Mouse (Mus musculus) liver, postnatal 0 days (tissue): ENCODE measurements around the gene Fanca. TPM values are rescaled to one million over a fixed set of nuclear protein-coding genes. Genes with fewer than 3 reads are reported as not detected.
A peak's percentile ranks its signal among the peaks of the same experiment; 100 is the strongest.

Source experiments
- ATAC-seq: fragments of 200-750 bp; cut with Nextera tagmentation; 2 replicates; pipeline ENCODE4 v1.8.0; 2017; ENCODE audit warnings: mild to moderate bottlenecking, moderate library complexity
- DNase-seq: peaks from one replicate; pipeline ENCODE4 v3.0.0-alpha.2; 2016
- H3K27ac ChIP-seq: fragments of 300-500 bp; sonication (generic); 2 replicates; pipeline ENCODE4 v1.5.1; 2014; ENCODE audit warnings: antibody characterized with exemption, moderate library complexity, mild to moderate bottlenecking, low read depth
- H3K27me3 ChIP-seq: fragments of 300-500 bp; sonication (generic); 2 replicates; pipeline ENCODE4 v1.6.1; 2014; ENCODE audit warnings: low read length, control low read depth, mixed read lengths; ENCODE audit not compliant: insufficient read depth
- H3K36me3 ChIP-seq: fragments of 300-500 bp; sonication (generic); replicated peaks from 2 replicates; pipeline ENCODE4 v1.6.1; 2014; ENCODE audit warnings: mild to moderate bottlenecking, control low read depth, low read length, moderate library complexity, mixed read lengths; ENCODE audit not compliant: insufficient read depth
- H3K4me1 ChIP-seq: fragments of 300-500 bp; sonication (generic); 2 replicates; pipeline ENCODE4 v1.6.1; 2014; ENCODE audit warnings: antibody characterized with exemption, mild to moderate bottlenecking, control low read depth; ENCODE audit not compliant: insufficient read depth
- H3K4me2 ChIP-seq: fragments of 300-500 bp; sonication (generic); 2 replicates; pipeline ENCODE4 v1.6.1; 2014; ENCODE audit warnings: low read depth, mild to moderate bottlenecking, low read length, moderate library complexity, mixed read lengths
- H3K4me3 ChIP-seq: fragments of 300-500 bp; sonication (generic); 2 replicates; pipeline ENCODE4 v1.5.1; 2014; ENCODE audit warnings: low read depth, low read length
- H3K9ac ChIP-seq: fragments of 300-500 bp; sonication (generic); replicated peaks from 2 replicates; pipeline ENCODE4 v1.6.1; 2014; ENCODE audit warnings: mild to moderate bottlenecking, moderate library complexity
- H3K9me3 ChIP-seq: fragments of 300-500 bp; sonication (generic); 2 replicates; pipeline ENCODE4 v1.6.1; 2016; ENCODE audit warnings: mild to moderate bottlenecking, control low read depth, low read length, mixed read lengths
- CTCF ChIP-seq: sonication (generic); IDR thresholded peaks from 2 replicates; pipeline ENCODE4 v1.5.1; 2016; ENCODE audit warnings: antibody characterized with exemption, low read depth
- EP300 ChIP-seq: IDR thresholded peaks from 2 replicates; pipeline ENCODE4 v1.6.1; 2016; ENCODE audit warnings: antibody characterized with exemption, low read depth, mild to moderate bottlenecking
- WGBS: fragments of 180-500 bp; shearing (Covaris S2); extraction: QIAGEN DNeasy Blood & Tissue Kit; methylation state at CpG from one replicate; pipeline ENCODE4 v1.1.7; 2014; ENCODE audit not compliant: insufficient replicate concordance; 5-methylcytosine and 5-hydroxymethylcytosine counted together
- polyA plus RNA-seq: library from polyadenylated mRNA; unstranded; fragments of >200 nt; fragmentation: Nextera tagmentation; extraction: Ambion mirVana; gene quantifications from 2 replicates; pipeline ENCODE4 v1.2.1, GENCODE M21; 2015

Gene Fanca
- polyA plus RNA-seq, 1 experiment from 2014 or later, result 6.3 TPM

DNA sequence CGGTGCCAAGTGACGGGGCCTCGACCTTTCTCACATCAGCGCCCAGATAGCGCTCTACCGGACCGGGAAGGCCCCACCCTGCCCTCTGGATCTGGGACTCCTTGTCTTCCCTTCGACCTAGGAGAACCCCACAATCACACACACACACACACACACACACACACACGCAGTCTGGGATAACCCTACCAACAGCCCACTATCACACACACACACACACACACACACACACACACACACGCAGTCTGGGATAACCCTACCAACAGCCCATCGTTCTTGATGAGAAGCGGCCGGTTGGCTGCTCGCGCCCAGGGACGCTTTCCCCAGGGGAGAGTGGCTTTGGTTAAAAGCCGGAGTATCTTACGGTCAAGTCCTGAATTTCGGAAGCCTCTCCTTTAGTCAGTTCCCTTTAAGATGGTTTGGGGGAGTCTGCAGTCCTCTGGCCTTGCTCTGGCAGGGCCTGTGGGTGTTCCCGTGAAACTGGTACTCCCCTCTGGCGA lies 14.8 kb upstream of the Fanca start:
- Histone ChIP-seq H3K4me2 (peak overlapping the region; percentile 93), H3K9ac (peak overlapping the region; percentile 41; the same call in 1 of the 2 replicates), H3K4me3 (peak overlapping the region; percentile 57), H3K27me3 (peaks cover 13% of the 10 kb centered on the region), H3K9me3 (no peaks in the 10 kb centered on the region), H3K4me1 (peaks cover 33% of the 10 kb centered on the region), H3K27ac (no peak overlapping the region), H3K36me3 (no peaks in the 10 kb centered on the region)
- 13% methylated on average over 14 of the region's 21 CpGs for WGBS
- no peak for ATAC-seq
- no peak for TF ChIP-seq CTCF
- TF ChIP-seq EP300, result no peak
- DNase-seq, result no peak

DNA sequence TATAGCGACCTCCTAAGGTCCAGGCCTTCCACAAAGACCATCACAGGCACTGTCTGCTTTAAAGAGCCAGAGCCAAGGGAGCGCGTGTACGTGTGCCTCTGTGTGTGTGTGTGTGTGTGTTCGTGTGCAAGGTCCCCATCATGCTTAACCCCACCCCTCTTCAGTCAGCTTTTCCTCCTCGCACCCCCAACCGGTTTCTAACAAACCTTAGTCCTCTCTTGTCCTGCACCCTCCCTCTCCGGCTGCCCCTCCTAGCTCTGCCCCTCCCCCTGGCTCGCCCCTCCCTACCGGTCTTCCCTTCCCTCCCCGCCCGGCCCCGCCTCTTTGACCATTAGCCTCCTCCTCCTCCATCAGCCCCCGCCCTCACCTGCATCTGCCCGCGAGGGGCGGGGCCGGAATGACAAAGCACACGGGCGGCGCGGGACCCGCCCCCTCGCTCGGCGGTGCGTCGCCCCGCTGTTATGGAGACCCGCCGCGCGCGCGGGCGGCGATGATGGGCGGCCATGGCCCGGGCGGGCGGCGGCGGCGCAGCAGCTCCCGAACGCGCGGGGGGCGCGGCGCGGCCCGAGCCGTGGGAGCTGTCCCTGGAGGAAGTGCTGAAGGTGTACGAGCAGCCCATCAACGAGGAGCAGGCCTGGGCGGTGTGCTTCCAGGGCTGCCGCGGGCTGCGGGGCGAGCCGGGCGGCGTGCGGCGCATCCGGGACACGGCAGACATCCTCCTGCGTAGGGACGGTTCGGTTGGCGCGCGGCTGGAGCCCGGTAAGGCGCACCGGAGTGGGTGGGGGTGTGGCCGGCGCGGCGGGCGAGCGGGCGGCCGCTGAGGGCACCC lies 14.1 kb upstream of the Fanca start, which contains the start of gene Spire2:
TSS of gene Spire2 (plus strand) at position 452 of the 829 bp plus-strand sequence.
- H3K4me1 ChIP-seq, result peaks cover 32% of the 10 kb centered on the region
- peak; percentile 84 for DNase-seq
- 2% methylated on average over 50 of the region's 85 CpGs for WGBS

DNA sequence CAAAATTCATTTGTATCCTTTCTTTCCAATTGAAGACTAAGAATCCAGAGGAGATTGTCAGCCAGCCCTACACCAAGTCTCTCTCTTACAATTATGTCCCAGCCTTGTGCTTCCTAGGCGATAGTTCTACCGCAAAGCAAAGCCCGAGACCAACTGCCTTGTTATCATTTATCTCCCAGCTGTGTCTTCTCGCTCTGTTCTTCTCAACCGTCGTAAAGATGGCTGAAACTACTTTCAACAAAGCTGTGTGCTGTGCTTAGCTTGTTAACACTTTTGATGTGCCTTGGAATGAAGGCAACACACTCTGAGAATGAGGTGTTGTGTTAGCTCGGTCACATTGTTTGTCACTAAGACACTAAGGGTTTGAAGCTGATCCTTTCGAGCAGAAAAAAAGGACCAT lies 13.4 kb upstream of the Fanca start:
- Histone ChIP-seq H3K27ac (no peak overlapping the region), H3K4me2 (peak overlapping the region; percentile 93; the same call in 1 of the 2 replicates), H3K4me1 (peaks cover 35% of the 10 kb centered on the region), H3K36me3 (no peaks in the 10 kb centered on the region), H3K9me3 (no peaks in the 10 kb centered on the region), H3K9ac (no peak overlapping the region), H3K4me3 (peak overlapping the region; percentile 57; the same call in 1 of the 2 replicates), H3K27me3 (peaks cover 13% of the 10 kb centered on the region)
- ATAC-seq (peak; percentile 18; the same call in 1 of the 2 replicates), DNase-seq (no peak)
- no peak for TF ChIP-seq CTCF
- peak; percentile 70 for TF ChIP-seq EP300
- WGBS, result 32% methylated on average over 8 of the region's 8 CpGs

More for the DNA sequence above, 14.1 kb upstream of the Fanca start, which contains the start of gene Spire2:
- peak; percentile 85 for ATAC-seq
- peaks cover 13% of the 10 kb centered on the region for H3K27me3 ChIP-seq
- peak within 1 kb of the TSS; percentile 11; the same call in 1 of the 2 replicates for H3K27ac ChIP-seq
- TF ChIP-seq EP300, result no peak
- TF ChIP-seq CTCF, result no peak
- H3K9ac ChIP-seq, result peak within 1 kb of the TSS; percentile 41; the same call in 1 of the 2 replicates
- no peaks in the 10 kb centered on the region for H3K9me3 ChIP-seq
- peak within 1 kb of the TSS; percentile 93 for H3K4me2 ChIP-seq
- no peaks in the 10 kb centered on the region for H3K36me3 ChIP-seq
- H3K4me3 ChIP-seq, result peak within 1 kb of the TSS; percentile 57

DNA sequence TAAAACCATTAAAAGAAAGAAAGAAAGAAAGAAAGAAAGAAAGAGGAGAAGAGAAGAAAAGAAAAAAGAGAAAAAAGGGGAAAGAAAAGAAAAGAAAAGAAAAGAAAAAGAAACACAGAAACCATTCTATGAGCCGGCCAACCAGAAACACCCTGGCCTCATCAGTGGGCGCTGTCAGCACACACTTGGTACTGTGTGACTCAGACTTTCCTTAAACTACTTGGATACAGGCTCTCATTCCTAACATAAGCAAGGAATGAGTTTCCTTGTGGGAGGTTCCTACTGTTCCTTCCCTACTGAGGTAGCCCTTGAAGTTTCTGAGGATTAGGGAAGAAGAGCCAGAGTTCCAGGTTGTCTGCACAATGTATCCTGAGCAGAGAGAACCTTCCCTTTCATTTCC lies 12.9 kb upstream of the Fanca start:
- Histone ChIP-seq H3K4me2 (no peak overlapping the region), H3K36me3 (no peaks in the 10 kb centered on the region), H3K4me1 (peaks cover 36% of the 10 kb centered on the region), H3K4me3 (no peak overlapping the region), H3K9ac (no peak overlapping the region), H3K27ac (no peak overlapping the region), H3K9me3 (no peaks in the 10 kb centered on the region), H3K27me3 (peaks cover 13% of the 10 kb centered on the region)
- TF ChIP-seq EP300 (no peak), CTCF (no peak)
- WGBS, result 59% methylated on average over 2 of the region's 2 CpGs
- ATAC-seq, result no peak
- DNase-seq, result no peak

DNA sequence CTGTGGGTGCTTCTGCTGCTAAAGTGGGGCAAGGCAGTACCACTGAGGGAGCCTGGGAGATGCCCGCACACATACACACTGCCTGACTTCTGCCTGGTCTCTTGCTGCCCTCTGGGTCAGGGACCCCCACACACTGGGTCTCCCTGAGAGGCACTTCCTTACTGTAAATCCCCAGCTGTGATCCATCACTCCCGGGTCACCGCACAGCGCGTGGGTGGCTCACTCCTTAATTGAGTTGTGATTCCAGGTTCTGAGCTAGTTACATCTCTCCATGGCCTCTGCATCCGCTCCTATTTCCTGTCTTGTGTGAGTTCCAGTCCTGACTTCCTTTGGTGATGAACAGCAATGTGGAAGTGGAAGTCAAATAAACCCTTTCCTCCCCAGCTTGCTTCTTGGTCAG lies 12.3 kb upstream of the Fanca start:
- Histone ChIP-seq H3K4me3 (no peak overlapping the region), H3K36me3 (no peaks in the 10 kb centered on the region), H3K4me2 (no peak overlapping the region), H3K27me3 (peaks cover 13% of the 10 kb centered on the region), H3K4me1 (peaks cover 36% of the 10 kb centered on the region), H3K27ac (no peak overlapping the region), H3K9ac (no peak overlapping the region), H3K9me3 (no peaks in the 10 kb centered on the region)
- ATAC-seq (no peak), DNase-seq (no peak)
- 61% methylated on average over 6 of the region's 6 CpGs for WGBS
- TF ChIP-seq EP300 (no peak), CTCF (no peak)

DNA sequence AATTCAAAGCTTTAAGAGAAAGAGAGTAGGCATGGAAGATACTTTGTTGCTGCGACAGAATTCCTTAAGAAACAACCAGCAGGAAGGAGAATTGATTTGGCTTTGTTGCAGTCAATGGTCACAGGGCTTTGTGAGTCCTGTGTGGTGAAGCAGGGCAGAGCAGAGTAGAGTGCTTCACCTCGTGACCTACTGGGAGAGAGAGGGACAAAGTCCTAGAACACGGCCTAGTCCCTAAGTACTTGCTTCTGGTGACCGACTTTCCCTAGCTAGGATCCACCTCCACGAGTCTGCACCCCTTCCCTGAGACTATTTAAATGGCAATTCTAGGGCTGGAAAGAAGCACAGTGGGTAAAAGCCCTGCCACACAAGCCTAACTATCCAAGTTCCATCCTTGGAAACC lies 11.6 kb upstream of the Fanca start:
- no peak overlapping the region for H3K4me3 ChIP-seq
- no peaks in the 10 kb centered on the region for H3K36me3 ChIP-seq
- H3K4me1 ChIP-seq, result peaks cover 36% of the 10 kb centered on the region
- H3K27me3 ChIP-seq, result peaks cover 13% of the 10 kb centered on the region
- DNase-seq (no peak), ATAC-seq (no peak)
- no peak overlapping the region for H3K4me2 ChIP-seq
- TF ChIP-seq CTCF (no peak), EP300 (no peak)
- no peak overlapping the region for H3K9ac ChIP-seq
- 54% methylated on average over 5 of the region's 5 CpGs for WGBS
- no peak overlapping the region for H3K27ac ChIP-seq
- H3K9me3 ChIP-seq, result no peaks in the 10 kb centered on the region
